Mouse (Mus musculus): ENCODE results near the gene Kifc5b.
"Not testable (repeated sequence)": the region's sequence is repeated elsewhere in the genome, so short reads cannot be mapped to it uniquely, and the experiment has no call there.

The Kifc5b gene

GRCm38 (mm10) chr17:26971247-26971905 is 54.5 kb downstream of the Kifc5b start:
- no peak for DNase-seq (ENCODE audit: low spot score)

- DNase-seq (ENCODE audit: low spot score) = no peak
Observed at GRCm38 (mm10) chr17:26972107-26972506, 55.2 kb downstream of the Kifc5b start.

GRCm38 (mm10) chr17:26972703-26973574 is 56.0 kb downstream of the Kifc5b start, which contains the start of gene Zbtb9:
Gene Zbtb9, plus strand, starts transcription at chr17:26973167.
- DNase-seq (ENCODE audit: low spot score) = peak; percentile 94

GRCm38 (mm10) chr17:26974547-26974946 is 57.7 kb downstream of the Kifc5b start:
- DNase-seq (ENCODE audit: low spot score) = no peak

- DNase-seq (ENCODE audit: low spot score) = no peak
Observed at GRCm38 (mm10) chr17:26975415-26975814, 58.5 kb downstream of the Kifc5b start.

GRCm38 (mm10) chr17:26977354-26977753 is 60.5 kb downstream of the Kifc5b start:
- not testable (repeated sequence) for DNase-seq (ENCODE audit: low spot score)

- no peak for DNase-seq (ENCODE audit: low spot score)
Observed at GRCm38 (mm10) chr17:26979426-26979825, 62.5 kb downstream of the Kifc5b start.

GRCm38 (mm10) chr17:26981050-26981449 is 64.2 kb downstream of the Kifc5b start:
- no peak for DNase-seq (ENCODE audit: low spot score)

All from ovary, postnatal 14 days (tissue).